Mouse (Mus musculus): Measurements from ENCODE around the gene Racgap1.

Gene Racgap1

DNA sequence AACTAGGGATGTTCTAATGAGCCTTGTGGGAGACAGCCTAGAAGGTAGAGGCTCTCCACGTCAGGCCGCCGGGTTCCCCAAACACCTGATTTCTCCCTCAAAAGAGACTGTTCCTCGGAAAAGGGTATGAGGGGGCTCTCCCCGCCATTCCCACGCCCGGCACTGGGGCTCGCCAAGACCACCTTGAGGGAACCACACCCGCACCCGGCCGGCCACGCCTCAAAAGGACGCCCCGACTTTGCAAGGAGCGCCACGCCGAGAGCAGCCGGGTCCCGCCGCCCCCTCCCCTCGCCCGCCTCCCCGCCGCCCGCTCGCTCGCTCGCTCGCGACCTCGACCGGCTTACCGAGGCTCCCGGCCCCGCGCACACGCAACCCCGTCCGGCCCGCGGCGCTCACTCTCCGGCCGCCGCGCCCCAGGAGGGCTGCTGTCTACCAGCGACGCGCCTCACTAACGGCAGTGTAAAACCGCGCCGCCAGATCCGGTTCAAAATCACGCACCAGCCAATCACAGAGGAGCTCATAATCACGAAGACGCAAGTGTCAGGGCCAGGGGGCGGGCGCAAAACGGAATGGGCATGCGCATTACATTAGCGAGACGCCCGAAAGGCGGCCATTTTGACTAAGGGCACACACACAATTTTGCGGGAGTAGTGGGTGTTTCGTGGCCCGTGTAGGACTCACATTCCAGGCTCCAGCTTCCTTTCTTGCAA, at the start of gene Racgap1:
Gene Racgap1, minus strand, starts transcription at position 494 of the 710 bp plus-strand sequence.
- peak; percentile 99 for DNase-seq (ENCODE audit: low spot score)

DNA sequence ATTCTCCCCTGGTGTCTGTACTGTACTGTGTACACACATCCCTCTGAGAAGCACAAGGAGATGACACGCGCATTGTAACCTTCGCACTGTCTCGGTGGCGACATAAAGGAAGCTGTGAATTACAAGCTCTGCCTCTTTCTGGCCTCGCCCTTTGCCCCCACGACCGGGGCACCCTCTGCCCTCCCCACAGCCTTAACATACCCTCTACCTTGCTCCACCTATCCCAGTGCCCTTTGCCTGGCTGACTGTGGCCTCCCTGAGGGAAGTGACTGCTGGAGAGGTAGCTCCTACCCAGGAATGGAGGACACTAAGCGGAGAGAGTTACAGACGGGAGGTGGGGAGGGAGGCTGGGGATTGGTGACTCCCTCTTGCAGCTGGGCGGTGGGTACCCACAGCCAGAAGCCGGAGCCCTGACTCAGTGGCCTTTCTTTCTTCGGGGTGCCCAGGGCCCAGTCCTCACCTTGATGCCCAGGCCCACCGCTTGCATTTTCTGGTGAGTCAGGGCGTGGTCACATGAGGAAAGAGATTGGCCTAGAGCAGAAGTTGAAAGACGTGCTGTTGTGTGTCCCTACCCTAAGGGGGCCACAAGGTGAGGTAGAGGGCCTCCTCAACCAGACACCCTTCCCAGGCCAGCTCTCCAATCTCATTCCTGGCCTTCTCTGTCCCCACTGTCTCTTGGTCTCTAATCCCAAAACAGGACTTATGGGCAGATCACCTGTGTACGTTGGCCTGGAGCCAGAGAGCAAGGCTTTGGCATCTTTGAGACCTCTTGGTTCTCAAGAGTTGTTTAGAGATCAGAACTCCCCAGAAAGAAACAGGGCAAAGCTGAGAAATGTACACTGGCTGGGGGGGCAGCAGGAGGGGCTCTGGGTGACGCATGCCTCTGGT, 49.0 kb upstream of the Racgap1 start:
- DNase-seq (ENCODE audit: low spot score): no peak

DNA sequence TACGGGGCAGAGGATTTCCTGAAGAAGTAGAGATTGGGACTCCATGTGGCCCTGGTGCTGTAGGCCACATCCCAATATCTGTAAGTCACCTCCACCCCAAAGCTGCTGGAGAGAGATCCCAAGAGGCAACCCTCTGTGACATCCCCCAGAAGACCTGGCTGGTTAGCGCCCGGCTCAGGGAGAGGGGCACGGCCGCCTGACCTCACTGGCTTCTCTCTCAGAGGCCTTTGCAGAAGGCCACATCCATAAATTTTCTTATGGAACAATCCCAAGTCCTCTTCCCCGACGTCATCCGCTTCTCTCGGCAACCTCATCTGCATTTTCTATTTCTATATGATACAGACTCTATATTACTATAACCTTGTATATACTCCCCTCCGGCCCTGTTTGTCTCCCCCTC, 48.3 kb upstream of the Racgap1 start:
- DNase-seq (ENCODE audit: low spot score): no peak

DNA sequence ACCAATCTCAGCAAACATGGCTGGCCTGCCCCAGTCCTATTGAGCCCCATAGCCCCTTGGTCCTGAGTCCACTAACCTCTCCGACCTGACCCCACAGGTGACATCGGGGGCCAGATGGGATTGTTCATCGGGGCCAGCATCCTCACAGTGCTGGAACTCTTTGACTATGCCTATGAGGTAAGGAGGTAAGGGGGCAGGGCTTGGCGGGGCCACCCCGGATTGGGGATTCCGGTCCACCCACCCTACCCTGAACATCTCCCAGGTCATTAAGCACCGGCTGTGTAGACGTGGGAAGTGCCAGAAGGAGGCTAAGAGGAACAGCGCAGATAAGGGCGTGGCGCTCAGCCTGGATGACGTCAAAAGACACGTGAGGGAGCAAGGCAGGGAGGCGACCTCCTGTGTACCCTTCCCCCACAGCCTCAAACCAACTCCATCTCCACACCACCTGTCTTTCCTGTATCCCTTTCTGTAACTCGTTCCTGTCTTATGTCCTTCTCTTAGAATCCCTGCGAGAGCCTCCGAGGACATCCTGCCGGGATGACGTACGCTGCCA, 47.2 kb upstream of the Racgap1 start:
- no peak for DNase-seq (ENCODE audit: low spot score)

DNA sequence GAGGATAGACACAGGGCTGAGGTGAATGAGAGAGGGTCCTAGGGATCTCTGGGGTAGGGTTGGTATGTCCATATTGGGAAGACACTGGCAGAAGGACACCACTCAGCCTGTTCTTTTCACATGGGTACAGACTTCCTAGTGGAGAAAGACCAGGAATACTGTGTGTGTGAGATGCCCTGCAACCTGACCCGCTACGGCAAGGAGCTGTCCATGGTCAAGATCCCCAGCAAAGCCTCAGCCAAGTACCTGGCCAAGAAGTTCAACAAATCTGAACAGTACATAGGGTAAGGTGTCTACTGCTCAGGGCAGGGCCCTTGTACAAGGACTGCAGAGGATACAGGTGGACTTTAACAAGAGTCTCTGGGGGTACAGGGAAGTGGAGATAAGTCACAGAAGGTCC, 45.9 kb upstream of the Racgap1 start:
- no peak for DNase-seq (ENCODE audit: low spot score)

DNA sequence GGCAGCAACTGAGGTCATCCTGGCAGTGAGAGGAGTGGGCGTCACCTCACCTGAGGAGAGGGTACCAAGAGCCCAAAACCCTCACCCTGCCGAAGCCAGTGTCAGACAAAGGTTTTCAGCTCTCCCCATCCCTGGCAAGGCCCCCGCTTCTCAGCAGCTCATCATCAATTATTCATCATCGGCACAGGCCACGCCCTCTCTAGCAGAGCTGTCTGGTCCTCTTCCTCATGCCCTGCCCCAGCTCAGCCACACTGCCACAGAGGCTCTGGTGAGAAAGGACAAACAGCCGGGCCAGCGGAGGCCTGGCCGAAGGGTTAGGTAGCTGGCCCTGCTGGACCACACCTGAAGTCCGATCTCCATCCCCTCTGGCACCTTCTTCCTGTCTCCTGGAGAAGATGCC, 40.5 kb upstream of the Racgap1 start:
- DNase-seq (ENCODE audit: low spot score): no peak

DNA sequence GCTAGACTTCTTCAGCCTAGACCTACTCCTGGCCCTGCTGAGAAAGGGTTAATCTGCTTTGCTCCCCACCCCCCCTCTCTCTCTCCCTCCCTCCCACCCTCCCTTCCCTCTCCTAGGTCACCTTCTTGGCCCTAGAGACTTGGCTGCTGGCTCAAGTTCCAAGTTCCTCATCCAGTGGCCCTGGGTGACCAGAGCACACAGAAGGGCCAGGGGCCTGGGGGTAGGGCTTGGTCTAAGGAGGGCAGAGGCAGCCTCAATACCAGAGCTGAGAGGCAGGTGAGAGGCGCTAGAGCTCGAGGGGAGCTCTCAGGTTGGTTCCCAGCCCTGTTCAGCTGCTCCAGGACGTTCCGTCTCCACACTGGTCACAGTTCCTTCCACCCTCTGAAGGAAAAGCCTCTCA, 39.5 kb upstream of the Racgap1 start:
- DNase-seq (ENCODE audit: low spot score): no peak

DNA sequence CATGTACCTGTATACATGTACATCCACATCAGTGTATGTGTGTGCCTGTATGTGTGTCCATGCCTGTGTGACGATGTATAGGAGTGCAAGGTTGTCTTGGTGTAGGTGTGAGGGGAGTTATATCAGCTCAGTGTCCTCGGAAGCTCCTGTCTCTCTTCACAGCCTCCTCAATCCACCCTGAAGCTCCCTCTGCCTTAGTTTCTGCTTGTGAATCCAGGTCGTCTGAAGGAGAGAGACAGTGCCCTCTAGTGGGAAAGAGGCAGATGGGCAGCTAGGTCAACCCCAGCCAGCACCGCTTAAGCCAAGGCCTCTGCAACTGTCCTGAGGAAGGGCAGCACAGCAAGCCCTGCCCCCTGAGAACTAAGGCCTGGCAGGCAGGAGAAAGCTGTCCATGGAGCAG, 37.3 kb upstream of the Racgap1 start:
- peak; percentile 85 for DNase-seq (ENCODE audit: low spot score)

DNA sequence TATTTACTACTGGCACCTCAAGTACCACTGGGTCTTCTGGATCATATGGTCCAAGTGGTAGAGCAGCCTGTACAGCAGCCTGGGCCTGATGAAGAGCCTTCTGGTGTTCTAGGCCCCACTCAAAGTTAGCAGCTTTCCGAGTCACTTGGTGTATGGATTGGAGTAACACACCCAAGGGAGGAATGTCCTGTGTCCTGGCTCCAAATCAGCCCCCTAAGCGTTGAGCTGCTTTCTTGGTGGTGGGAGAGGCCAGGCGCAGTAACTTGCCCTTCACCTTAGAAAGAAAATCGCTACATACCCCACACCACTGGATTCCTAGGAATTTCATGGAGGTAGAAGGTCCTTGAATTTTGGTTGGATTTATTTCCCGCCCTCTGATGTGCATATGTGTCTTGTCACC, 32.7 kb upstream of the Racgap1 start:
- DNase-seq (ENCODE audit: low spot score): no peak

DNA sequence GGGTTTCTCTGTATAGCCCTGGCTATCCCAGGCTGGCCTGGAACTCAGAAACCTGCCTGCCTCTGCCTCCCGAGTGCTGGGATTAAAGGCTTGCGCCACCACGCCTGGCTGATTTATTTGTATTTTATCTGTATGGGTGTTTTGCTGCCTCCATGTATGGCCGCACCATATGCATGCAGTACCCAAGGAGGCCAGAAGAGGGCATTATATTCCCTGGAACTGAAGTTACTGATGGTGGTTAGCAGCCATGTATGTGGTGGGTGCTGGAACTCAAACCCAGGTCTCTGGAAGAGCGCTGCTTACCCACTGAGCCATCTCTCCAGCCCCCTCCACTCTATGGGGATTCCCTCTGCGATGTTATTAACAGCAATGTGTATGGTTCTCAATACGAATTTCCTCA, 31.4 kb upstream of the Racgap1 start:
- DNase-seq (ENCODE audit: low spot score): no peak

DNA sequence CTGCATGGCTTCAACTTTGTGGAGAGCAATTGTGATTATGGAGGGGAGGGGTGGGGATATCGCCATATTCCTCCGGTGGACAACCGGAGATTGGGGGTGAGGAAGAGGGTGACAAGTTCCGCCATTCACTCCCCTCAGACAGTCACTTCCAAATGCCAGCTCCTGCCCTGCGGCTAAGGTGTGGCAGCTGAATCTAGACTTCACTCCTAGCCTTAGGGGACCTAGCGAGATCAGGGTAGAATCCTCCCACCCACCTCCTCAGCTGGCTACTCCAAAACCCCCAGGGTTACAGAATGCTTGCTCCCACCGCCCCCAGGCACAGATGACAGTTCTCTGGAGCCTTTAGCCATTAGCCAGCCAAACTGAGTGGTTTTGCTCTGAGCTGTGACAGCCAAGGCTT, 27.6 kb upstream of the Racgap1 start:
- no peak for DNase-seq (ENCODE audit: low spot score)

DNA sequence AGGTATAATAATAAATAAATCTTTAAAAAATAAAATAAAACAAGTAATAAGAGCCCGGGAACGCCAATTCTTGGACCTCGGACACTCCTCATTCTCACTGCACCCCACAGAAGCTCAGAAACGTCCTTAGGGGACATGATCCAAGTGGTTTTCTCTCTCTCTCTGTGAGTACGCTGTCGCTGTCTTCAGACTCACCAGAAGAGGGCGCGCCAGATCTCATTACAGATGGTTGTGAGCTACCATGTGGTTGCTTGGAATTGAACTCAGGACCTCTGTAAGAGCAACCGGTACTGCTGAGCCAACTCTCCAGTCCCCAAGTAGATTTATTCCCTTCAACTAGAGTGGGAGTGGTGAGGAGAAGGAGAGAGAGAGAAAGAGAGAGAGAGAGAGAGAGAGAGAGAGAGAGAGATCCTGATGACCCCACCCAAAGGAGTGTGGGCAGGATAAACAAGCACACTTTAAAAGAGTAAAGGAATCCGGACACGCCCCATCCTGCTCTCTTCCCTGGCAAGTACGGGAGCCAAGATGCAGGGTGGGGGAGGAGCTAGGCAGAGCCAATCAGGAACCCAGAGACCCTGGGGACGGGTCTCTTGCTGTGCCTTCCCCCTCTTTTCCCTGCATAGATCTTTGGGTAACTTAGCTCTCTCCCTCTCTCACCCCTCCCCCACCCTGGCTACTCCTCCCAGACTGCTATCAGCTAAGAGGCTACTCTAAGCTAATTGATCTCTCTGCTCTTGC, 26.8 kb upstream of the Racgap1 start:
- no peak for DNase-seq (ENCODE audit: low spot score)

DNA sequence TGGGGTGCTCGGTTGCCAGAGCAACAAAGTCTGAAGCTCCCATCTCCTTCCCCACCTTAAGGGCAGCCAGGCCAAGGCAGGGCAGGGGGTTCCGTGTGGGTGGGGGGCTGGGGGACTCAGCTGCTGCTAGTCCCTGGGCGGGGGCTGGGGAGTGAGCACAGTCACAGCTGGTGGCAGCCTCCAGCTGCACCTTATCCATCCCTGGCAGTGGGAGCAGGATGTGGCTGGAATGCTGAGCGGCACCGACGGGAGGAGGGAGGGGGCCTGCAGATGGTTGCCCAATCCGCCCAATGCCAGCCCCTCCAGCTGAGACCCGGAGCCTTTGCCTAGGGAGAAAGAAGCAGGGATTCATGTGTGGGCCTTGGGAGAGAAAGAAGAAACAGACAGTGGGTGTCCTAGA, 25.6 kb upstream of the Racgap1 start:
- no peak for DNase-seq (ENCODE audit: low spot score)

DNA sequence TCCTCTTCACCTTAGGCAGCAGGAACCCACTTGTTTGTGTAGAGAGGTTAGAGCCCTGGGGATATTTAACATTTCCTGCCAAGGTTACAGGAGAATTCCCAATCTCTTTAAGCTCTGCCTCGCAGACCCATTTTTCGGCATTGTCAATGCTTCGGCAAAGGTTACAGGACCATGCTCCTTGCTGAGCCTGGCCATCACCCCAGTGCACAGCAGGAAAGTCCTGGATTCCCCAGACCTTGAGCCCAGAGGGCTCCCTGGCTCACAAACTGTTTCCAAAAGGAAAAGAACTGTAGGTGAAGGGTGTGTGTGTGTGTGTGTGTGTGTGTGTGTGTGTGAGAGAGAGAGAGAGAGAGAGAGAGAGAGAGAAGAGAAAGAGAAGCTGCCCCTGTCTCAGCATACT, 23.4 kb upstream of the Racgap1 start:
- DNase-seq (ENCODE audit: low spot score): peak; percentile 26

DNA sequence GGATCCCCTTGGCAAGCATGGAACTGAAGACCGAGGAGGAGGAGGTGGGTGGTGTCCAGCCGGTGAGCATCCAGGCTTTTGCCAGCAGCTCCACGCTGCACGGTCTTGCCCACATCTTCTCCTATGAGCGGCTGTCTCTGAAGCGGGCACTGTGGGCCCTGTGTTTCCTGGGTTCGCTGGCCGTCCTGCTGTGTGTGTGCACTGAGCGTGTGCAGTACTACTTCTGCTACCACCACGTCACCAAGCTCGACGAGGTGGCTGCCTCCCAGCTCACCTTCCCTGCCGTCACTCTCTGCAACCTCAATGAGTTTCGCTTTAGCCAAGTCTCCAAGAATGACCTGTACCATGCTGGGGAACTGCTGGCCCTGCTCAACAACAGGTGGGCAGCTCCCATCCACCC, 20.3 kb upstream of the Racgap1 start:
- no peak for DNase-seq (ENCODE audit: low spot score)

DNA sequence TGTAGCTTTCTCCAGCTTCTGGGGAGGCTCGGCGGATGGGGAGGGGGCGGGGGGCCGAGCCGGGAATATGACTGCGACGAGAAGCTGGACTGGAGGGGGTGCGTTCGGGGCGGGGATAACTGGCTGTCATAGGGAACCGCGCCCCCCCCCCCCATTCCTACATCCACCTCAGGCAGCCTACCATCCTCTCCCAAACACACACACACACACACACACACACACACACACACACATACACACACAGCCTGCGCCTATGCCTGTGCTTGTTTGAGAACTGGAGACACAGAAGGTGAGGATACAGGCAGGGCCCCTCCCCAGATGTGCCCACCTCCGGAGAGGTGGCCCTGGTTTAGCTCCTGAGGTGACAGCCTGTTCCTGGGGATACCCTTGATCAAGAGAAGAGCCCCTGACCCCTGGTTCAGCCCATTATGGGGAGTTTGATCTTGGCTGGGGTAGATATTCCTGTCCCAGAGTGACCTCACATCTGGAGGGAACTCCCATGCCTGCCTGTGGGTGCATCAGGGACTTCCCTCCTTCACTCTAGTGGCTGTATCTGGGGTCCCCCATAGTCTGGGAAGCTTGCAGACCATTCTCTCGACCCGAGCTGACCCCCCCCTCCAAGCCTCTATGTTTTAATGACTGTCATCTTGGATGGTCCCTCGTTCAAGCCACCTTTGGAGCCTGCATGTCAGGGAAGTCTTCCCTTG, 19.7 kb upstream of the Racgap1 start:
- no peak for DNase-seq (ENCODE audit: low spot score)

DNA sequence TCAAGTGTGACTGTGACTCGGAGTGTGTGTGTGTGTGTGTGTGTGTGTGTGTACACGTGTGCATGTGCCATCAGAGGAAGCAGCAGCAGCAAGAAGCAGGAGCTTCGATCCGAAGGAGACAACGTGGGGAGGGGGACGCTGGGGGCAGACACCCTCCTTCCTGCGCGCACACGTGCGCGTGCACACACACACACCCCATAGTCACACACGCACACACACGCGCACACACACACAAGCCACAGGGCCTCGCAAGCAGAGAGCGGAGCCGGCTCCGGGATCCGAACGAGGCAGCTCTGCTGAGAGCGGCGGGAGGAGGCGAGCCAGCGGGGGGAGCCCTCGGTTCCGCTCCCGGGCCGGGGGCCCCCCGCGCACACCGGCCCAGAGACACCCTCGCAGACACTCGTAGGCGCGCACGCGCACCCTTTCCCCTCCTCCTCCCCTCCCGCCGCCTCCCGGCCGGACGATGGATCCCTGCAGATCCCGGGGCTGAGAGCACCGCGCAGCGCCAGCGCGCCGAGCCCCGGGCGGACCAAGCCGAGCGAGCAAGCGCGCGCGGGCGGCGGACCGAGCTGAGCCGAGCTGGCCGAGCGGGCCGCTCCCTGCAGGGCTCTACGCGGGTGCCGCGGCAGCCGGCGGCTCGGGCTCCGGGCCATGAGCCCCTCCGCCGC, 18.8 kb upstream of the Racgap1 start, which contains the start of gene Asic1:
Gene Asic1, plus strand, starts transcription at position 215 of the 668 bp plus-strand sequence.
- DNase-seq (ENCODE audit: low spot score): no peak

DNA sequence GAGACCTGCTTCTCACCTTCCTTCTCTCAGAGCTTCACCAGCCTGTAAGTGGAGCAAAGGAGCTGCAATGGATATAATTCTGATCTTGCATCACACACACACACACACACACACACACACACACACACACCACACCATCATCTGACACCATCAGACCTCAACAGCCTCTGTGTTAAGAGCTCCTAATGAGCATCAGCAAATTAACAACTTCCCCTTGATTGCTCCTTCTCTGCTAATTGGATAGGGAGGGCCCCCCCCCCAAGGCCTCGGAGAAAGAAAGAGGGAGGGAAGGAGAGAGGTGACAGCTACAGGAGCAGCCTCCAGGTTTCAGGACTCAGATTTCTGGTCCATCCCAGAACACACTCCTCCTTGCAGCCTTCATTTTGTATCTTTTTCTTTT, 17.9 kb upstream of the Racgap1 start:
- DNase-seq (ENCODE audit: low spot score): no peak

DNA sequence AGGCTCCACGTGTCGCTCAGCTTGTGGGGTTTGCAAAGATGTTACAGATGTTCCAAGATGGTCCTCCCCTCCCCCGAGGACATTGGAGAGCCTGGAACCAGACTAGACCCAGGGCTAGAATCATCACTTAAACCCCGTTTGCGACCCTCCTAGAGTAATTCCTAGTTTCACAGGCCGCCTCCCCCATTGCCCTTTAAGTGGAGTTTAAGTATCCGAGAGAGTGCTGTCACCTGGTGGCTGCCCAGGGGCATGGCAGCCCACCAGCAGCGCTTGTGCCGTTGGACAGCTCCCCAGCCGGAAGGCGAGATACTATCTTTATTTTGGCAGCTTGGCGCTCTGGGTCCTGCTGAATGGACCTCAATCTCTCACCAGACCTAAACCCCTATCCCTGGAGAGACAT, 17.4 kb upstream of the Racgap1 start:
- peak; percentile 84 for DNase-seq (ENCODE audit: low spot score)

DNA sequence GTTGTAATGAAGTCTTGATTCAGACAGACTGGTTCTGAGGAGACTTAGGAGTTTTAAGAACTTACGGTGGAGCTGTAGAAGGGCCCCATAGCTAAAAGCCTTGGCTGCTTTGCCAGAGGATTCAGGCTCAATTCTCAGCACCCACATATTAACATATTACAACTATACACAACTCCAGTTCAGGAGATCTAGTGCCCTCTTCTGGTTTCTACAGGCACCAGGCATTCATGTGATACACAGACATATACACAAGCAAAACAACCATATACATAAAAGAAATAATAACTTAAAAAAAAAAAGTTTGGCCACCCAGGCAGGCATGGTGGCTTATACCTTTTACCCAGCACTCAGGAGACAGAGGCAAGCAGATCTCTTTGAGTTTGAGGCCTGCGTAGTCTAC, 16.1 kb upstream of the Racgap1 start:
- no peak for DNase-seq (ENCODE audit: low spot score)

Data from adipocyte (in vitro differentiated cells).